Mouse (Mus musculus): ENCODE measurements around the gene Hdac11.

Hdac11 gene

GRCm38 (mm10) chr6:91169129-91169528 lies 12.7 kb downstream of the Hdac11 start:
- DNase-seq (ENCODE audit: low spot score in 2 of 2) = no peak

- no peak for DNase-seq (ENCODE audit: low spot score in 2 of 2)
Measured at GRCm38 (mm10) chr6:91171396-91171895, 15.0 kb downstream of the Hdac11 start.

GRCm38 (mm10) chr6:91172381-91172780 lies 15.9 kb downstream of the Hdac11 start:
- no peak for DNase-seq (ENCODE audit: low spot score in 2 of 2)

GRCm38 (mm10) chr6:91173221-91173880 lies 16.9 kb downstream of the Hdac11 start:
- peak; percentile 52 to 72 for DNase-seq (ENCODE audit: low spot score in 2 of 2)

- DNase-seq (ENCODE audit: low spot score in 2 of 2) = no peak
Measured at GRCm38 (mm10) chr6:91174211-91174610, 17.7 kb downstream of the Hdac11 start.

- no peak for DNase-seq (ENCODE audit: low spot score in 2 of 2)
Measured at GRCm38 (mm10) chr6:91180767-91181171, 24.3 kb downstream of the Hdac11 start.

- DNase-seq (ENCODE audit: low spot score in 2 of 2) = peak in 1 of 2 experiments; percentile 49
Measured at GRCm38 (mm10) chr6:91181320-91181719, 24.9 kb downstream of the Hdac11 start.

GRCm38 (mm10) chr6:91182075-91182490 lies 25.6 kb downstream of the Hdac11 start:
- DNase-seq (ENCODE audit: low spot score in 2 of 2) = no peak

GRCm38 (mm10) chr6:91183041-91183440 lies 26.6 kb downstream of the Hdac11 start:
- DNase-seq (ENCODE audit: low spot score in 2 of 2) = no peak

- no peak for DNase-seq (ENCODE audit: low spot score in 2 of 2)
Measured at GRCm38 (mm10) chr6:91183980-91184379, 27.5 kb downstream of the Hdac11 start.

GRCm38 (mm10) chr6:91184776-91185175 lies 28.3 kb downstream of the Hdac11 start:
- no peak for DNase-seq (ENCODE audit: low spot score in 2 of 2)

GRCm38 (mm10) chr6:91185502-91185901 lies 29.0 kb downstream of the Hdac11 start:
- no peak for DNase-seq (ENCODE audit: low spot score in 2 of 2)

GRCm38 (mm10) chr6:91186161-91186931 lies 29.9 kb downstream of the Hdac11 start:
- DNase-seq (ENCODE audit: low spot score in 2 of 2) = no peak

GRCm38 (mm10) chr6:91186934-91187333 lies 30.5 kb downstream of the Hdac11 start:
- no peak for DNase-seq (ENCODE audit: low spot score in 2 of 2)

GRCm38 (mm10) chr6:91187871-91188270 lies 31.4 kb downstream of the Hdac11 start:
- DNase-seq (ENCODE audit: low spot score in 2 of 2) = no peak

GRCm38 (mm10) chr6:91189971-91190370 lies 33.5 kb downstream of the Hdac11 start:
- no peak for DNase-seq (ENCODE audit: low spot score in 2 of 2)

GRCm38 (mm10) chr6:91191465-91191864 lies 35.0 kb downstream of the Hdac11 start:
- DNase-seq (ENCODE audit: low spot score in 2 of 2) = no peak

GRCm38 (mm10) chr6:91192421-91192820 lies 36.0 kb downstream of the Hdac11 start:
- no peak for DNase-seq (ENCODE audit: low spot score in 2 of 2)

- DNase-seq (ENCODE audit: low spot score in 2 of 2) = no peak
Measured at GRCm38 (mm10) chr6:91192851-91193545, 36.5 kb downstream of the Hdac11 start.

GRCm38 (mm10) chr6:91198456-91198855 lies 42.0 kb downstream of the Hdac11 start:
- no peak for DNase-seq (ENCODE audit: low spot score in 2 of 2)

- DNase-seq (ENCODE audit: low spot score in 2 of 2) = peak; percentile 61 to 69
Measured at GRCm38 (mm10) chr6:91200429-91201188, 44.1 kb downstream of the Hdac11 start.

All from urinary bladder, postnatal 4 days (tissue).